Mouse (Mus musculus): ENCODE results near the gene Skap2.

GRCm38 (mm10) chr6:52026281-52026680, 13.9 kb upstream of the Skap2 start:
- TF ChIP-seq USF1 (IDR thresholded peaks at IDR 0.05; ENCODE audit: low read depth) (no peak), CTCF (IDR thresholded peaks at IDR 0.05; ENCODE audit: control insufficient read depth, insufficient read depth, insufficient read length) (no peak), FOSL1 (IDR thresholded peaks at IDR 0.05; ENCODE audit: insufficient read depth, low read length, poor library complexity, severe bottlenecking) (no peak), MYOG (IDR thresholded peaks at IDR 0.05; ENCODE audit: control insufficient read depth, extremely low read depth, insufficient read length) (no peak)
